ENCODE assay signal across 21 mouse cellular contexts in the genomic region with DNA sequence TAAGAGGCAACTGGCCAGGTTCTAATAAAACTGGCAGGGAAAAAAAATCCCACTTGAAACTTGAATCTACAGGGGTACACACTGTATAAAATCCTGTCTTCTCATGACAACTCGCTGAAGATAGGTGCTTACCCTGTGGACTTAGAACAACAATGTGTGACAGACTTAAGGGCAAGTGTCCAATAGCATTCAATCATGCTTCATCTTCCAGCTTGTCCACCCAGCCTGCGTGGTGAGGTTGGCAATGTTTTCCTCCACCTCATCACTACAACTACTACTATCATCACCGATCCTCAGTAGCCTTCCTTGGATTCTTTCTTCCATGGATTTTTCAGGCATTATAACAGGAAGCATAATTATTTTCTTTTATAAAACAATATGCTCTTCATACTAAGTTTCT.
"Had no signal": no experiment of that assay in that cellular context is flagged by ENCODE, and none has a peak within 500 bp of the region (broad histone marks: within the 10 kb centered on the region; RNA-seq: fewer than 3 reads in every experiment).

No protein-coding gene starts in this region.

- H3K27me3 ChIP-seq: kidney, embryonic 15.5 days; limb, embryonic 12.5 days; limb, embryonic 15.5 days; midbrain, embryonic 12.5 days; midbrain, embryonic 15.5 days; neural tube, embryonic 12.5 days had no signal

- H3K9me3 ChIP-seq: kidney, embryonic 15.5 days; limb, embryonic 12.5 days; limb, embryonic 15.5 days; midbrain, embryonic 12.5 days; midbrain, embryonic 15.5 days; neural tube, embryonic 12.5 days had no signal

- H3K9ac ChIP-seq: kidney, embryonic 15.5 days; limb, embryonic 12.5 days; limb, embryonic 15.5 days; liver, embryonic 14.5 days; liver, postnatal 0 days; lung, embryonic 14.5 days; midbrain, embryonic 12.5 days; midbrain, embryonic 15.5 days; neural tube, embryonic 12.5 days had no signal

- H3K36me3 ChIP-seq: kidney, embryonic 15.5 days; limb, embryonic 15.5 days; midbrain, embryonic 12.5 days; midbrain, embryonic 15.5 days had no signal

- ATAC-seq: liver, postnatal 0 days; lung, postnatal 0 days; midbrain, embryonic 15.5 days had no signal

- H3K4me3 ChIP-seq: kidney, embryonic 15.5 days; left cerebral cortex, adult 2 months; limb, embryonic 12.5 days; limb, embryonic 15.5 days; midbrain, embryonic 12.5 days; midbrain, embryonic 15.5 days; neural tube, embryonic 12.5 days had no signal

- H3K27ac ChIP-seq: kidney, embryonic 15.5 days; left cerebral cortex, adult 2 months; limb, embryonic 12.5 days; limb, embryonic 15.5 days; liver, embryonic 14.5 days; macrophage; midbrain, embryonic 12.5 days; midbrain, embryonic 15.5 days; neural tube, embryonic 12.5 days had no signal

- H3K4me2 ChIP-seq: kidney, embryonic 15.5 days; limb, embryonic 12.5 days; limb, embryonic 15.5 days; liver, embryonic 11.5 days; lung, embryonic 14.5 days; midbrain, embryonic 12.5 days; midbrain, embryonic 15.5 days; neural tube, embryonic 12.5 days had no signal

- DNase-seq: kidney, postnatal 10 days; layer of hippocampus, postnatal 36 days; liver, postnatal 0 days; lung, embryonic 14.5 days; right cerebral cortex, adult 18-20 months; right cerebral cortex, postnatal 14 days; right cerebral cortex, postnatal 4 days; spleen, adult 18-20 months; thymus, adult 18-20 months; thymus, postnatal 36 days had no signal
